Mouse (Mus musculus) layer of hippocampus, adult 18-20 months (tissue): ENCODE measurements around the gene Tln2. TPM values are rescaled to one million over a fixed set of nuclear protein-coding genes. Genes with fewer than 3 reads are reported as not detected.

Experiments used
- microRNA-seq, 2 experiments: library from miRNA; unstranded; fragments of <30 nt; microRNA quantifications; one replicate each; pipeline ENCODE4 v1.2.0; 2021
- total RNA-seq, 2 experiments: library from RNA; stranded (reverse); gene quantifications; 2 replicates each; pipeline ENCODE4 v1.2.3; 2021

Gene Tln2
- total RNA-seq, 2 experiments from 2014 or later = 80.6 to 94.3 TPM

Small RNAs within 50 kb of the gene (microRNA-seq; reads per million reads assigned to microRNA genes)
- gene Mir190a = 66.4 to 118 reads per million in 2 experiments

Other genes starting within 250 kb of the Tln2 start
- 1 to 10 TPM; 6.6 to 6.7 TPM for gene C2cd4b, start 199.7 kb upstream of the Tln2 start, total RNA-seq